Mouse (Mus musculus): Measurements from ENCODE around the gene Add3.
A peak's percentile ranks its signal among the peaks of the same experiment; 100 is the strongest.

Add3 gene

GRCm38 (mm10) chr19:53230942-53231815 is 90.9 kb downstream of the Add3 start:
- DNase-seq (ENCODE audit: low read depth, low spot score) = no peak

GRCm38 (mm10) chr19:53233586-53233985 is 93.3 kb downstream of the Add3 start:
- DNase-seq (ENCODE audit: low read depth, low spot score) = no peak

GRCm38 (mm10) chr19:53241806-53242205 is 101.6 kb downstream of the Add3 start:
- DNase-seq (ENCODE audit: low read depth, low spot score) = no peak

- DNase-seq (ENCODE audit: low read depth, low spot score) = no peak
Observed at GRCm38 (mm10) chr19:53243956-53244355, 103.7 kb downstream of the Add3 start.

- DNase-seq (ENCODE audit: low read depth, low spot score) = no peak
Observed at GRCm38 (mm10) chr19:53247558-53247957, 107.3 kb downstream of the Add3 start.

GRCm38 (mm10) chr19:53248023-53248494 is 107.8 kb downstream of the Add3 start:
- peak; percentile 53 for DNase-seq (ENCODE audit: low read depth, low spot score)

GRCm38 (mm10) chr19:53251015-53251414 is 110.8 kb downstream of the Add3 start:
- DNase-seq (ENCODE audit: low read depth, low spot score) = no peak

- DNase-seq (ENCODE audit: low read depth, low spot score) = no peak
Observed at GRCm38 (mm10) chr19:53251656-53252055, 111.4 kb downstream of the Add3 start.

- no peak for DNase-seq (ENCODE audit: low read depth, low spot score)
Observed at GRCm38 (mm10) chr19:53252111-53253028, 112.1 kb downstream of the Add3 start.

GRCm38 (mm10) chr19:53256361-53256760 is 116.1 kb downstream of the Add3 start:
- no peak for DNase-seq (ENCODE audit: low read depth, low spot score)

- no peak for DNase-seq (ENCODE audit: low read depth, low spot score)
Observed at GRCm38 (mm10) chr19:53256991-53257594, 116.8 kb downstream of the Add3 start.

- no peak for DNase-seq (ENCODE audit: low read depth, low spot score)
Observed at GRCm38 (mm10) chr19:53257631-53258560, 117.7 kb downstream of the Add3 start.

- DNase-seq (ENCODE audit: low read depth, low spot score) = no peak
Observed at GRCm38 (mm10) chr19:53258740-53259506, 118.7 kb downstream of the Add3 start.

GRCm38 (mm10) chr19:53259541-53259940 is 119.3 kb downstream of the Add3 start:
- no peak for DNase-seq (ENCODE audit: low read depth, low spot score)

GRCm38 (mm10) chr19:53260261-53260660 is 120.0 kb downstream of the Add3 start:
- no peak for DNase-seq (ENCODE audit: low read depth, low spot score)

- no peak for DNase-seq (ENCODE audit: low read depth, low spot score)
Observed at GRCm38 (mm10) chr19:53260828-53261227, 120.6 kb downstream of the Add3 start.

GRCm38 (mm10) chr19:53262061-53262460 is 121.8 kb downstream of the Add3 start:
- DNase-seq (ENCODE audit: low read depth, low spot score) = no peak

- no peak for DNase-seq (ENCODE audit: low read depth, low spot score)
Observed at GRCm38 (mm10) chr19:53263859-53264733, 123.9 kb downstream of the Add3 start.
